Mouse (Mus musculus) kidney, adult 2 months (tissue): ENCODE results near the gene Nfatc3.

Experiments
- CTCF ChIP-seq: fragments of 200-500 bp; conservative IDR thresholded peaks from 2 replicates; pipeline ENCODE4 v1.5.1; 2011; ENCODE audit warnings: low read depth, mild to moderate bottlenecking, control low read depth, low read length, moderate library complexity, mixed read lengths; ENCODE audit not compliant: insufficient read depth, insufficient read length
- POLR2A ChIP-seq: fragments of 200-500 bp; IDR thresholded peaks from one replicate; pipeline ENCODE4 v1.6.1; 2011; ENCODE audit warnings: low read depth, low read length, control low read depth

DNA sequence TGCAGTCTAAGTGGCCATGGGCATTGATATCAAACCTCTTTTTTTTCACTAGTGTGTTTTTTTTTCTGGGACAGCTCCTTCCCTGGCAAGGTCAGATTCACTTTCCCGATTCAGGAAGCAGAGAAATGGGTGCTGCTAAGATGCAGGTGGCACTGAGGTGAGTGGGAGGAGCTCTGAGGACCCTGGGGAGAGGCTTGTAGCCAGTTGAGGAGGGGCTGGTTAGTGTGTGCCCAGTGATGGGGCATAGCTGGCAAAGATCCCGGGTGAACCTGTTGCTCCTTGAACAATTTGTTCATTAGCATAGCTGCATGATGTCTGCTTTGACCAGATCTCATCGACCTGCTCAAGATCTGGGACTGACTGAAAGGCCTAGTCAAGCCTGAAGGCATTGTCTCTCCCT is 3.6 kb upstream of the Nfatc3 start:
- no peak for TF ChIP-seq CTCF
- TF ChIP-seq POLR2A = no peak
